Mouse (Mus musculus): ENCODE measurements around the gene Pdk2. TPM values are rescaled to one million over a fixed set of nuclear protein-coding genes. Genes with fewer than 3 reads are reported as not detected.

The Pdk2 gene
- polyA plus RNA-seq, 1 experiment from 2014 or later: 94.7 TPM

- H3K36me3 ChIP-seq (ENCODE audit: insufficient read depth, low read length): peaks cover 26% of the 10 kb centered on the region
- 0 out of 2 replicates have a peak overlapping the region, but pooled peaks have one; percentile 23 for H3K9ac ChIP-seq (ENCODE audit: low read depth, low read length)
- H3K4me1 ChIP-seq (replicated peaks; ENCODE audit: insufficient read depth, low read length): peaks cover 20% of the 10 kb centered on the region
- 82% methylated on average over 12 of the region's 12 CpGs for WGBS
- no peak overlapping the region for H3K4me2 ChIP-seq (ENCODE audit: low read length)
- no peaks in the 10 kb centered on the region for H3K27me3 ChIP-seq (ENCODE audit: insufficient read depth, low read length)
- H3K27ac ChIP-seq: no peak overlapping the region
- no peak overlapping the region for H3K4me3 ChIP-seq (replicated peaks; ENCODE audit: low read depth, low read length)
- TF ChIP-seq CTCF (IDR thresholded peaks at IDR 0.05; ENCODE audit: low read depth): no peak
- ATAC-seq (replicated peaks; ENCODE audit: low FRiP score, low read depth): no peak
- no peak for DNase-seq (ENCODE audit: low spot score)
- H3K9me3 ChIP-seq (replicated peaks; ENCODE audit: low read length): no peaks in the 10 kb centered on the region
These were observed 36.8 kb downstream of the Pdk2 start for GRCm38 (mm10) chr11:95004136-95004936.

GRCm38 (mm10) chr11:95002705-95003104, 38.4 kb downstream of the Pdk2 start:
- H3K9ac ChIP-seq (ENCODE audit: low read depth, low read length): no peak overlapping the region
- peaks cover 40% of the 10 kb centered on the region for H3K36me3 ChIP-seq (ENCODE audit: insufficient read depth, low read length)
- no peaks in the 10 kb centered on the region for H3K27me3 ChIP-seq (ENCODE audit: insufficient read depth, low read length)
- no peak for TF ChIP-seq CTCF (IDR thresholded peaks at IDR 0.05; ENCODE audit: low read depth)
- WGBS: 96% methylated on average over 8 of the region's 8 CpGs
- H3K27ac ChIP-seq: no peak overlapping the region
- H3K4me2 ChIP-seq (ENCODE audit: low read length): no peak overlapping the region
- peaks cover 9% of the 10 kb centered on the region; the same call in 1 of the 2 replicates for H3K4me1 ChIP-seq (replicated peaks; ENCODE audit: insufficient read depth, low read length)
- H3K4me3 ChIP-seq (replicated peaks; ENCODE audit: low read depth, low read length): no peak overlapping the region
- no peak for DNase-seq (ENCODE audit: low spot score)
- ATAC-seq (replicated peaks; ENCODE audit: low FRiP score, low read depth): no peak
- no peaks in the 10 kb centered on the region for H3K9me3 ChIP-seq (replicated peaks; ENCODE audit: low read length)

GRCm38 (mm10) chr11:95001584-95002347, 39.4 kb downstream of the Pdk2 start:
- Histone ChIP-seq H3K4me3 (replicated peaks; ENCODE audit: low read depth, low read length) (no peak overlapping the region), H3K4me1 (replicated peaks; ENCODE audit: insufficient read depth, low read length) (peaks cover 9% of the 10 kb centered on the region; the same call in 1 of the 2 replicates), H3K4me2 (ENCODE audit: low read length) (no peak overlapping the region), H3K27ac (no peak overlapping the region), H3K27me3 (ENCODE audit: insufficient read depth, low read length) (no peaks in the 10 kb centered on the region), H3K36me3 (ENCODE audit: insufficient read depth, low read length) (peaks cover 45% of the 10 kb centered on the region), H3K9me3 (replicated peaks; ENCODE audit: low read length) (no peaks in the 10 kb centered on the region), H3K9ac (ENCODE audit: low read depth, low read length) (no peak overlapping the region)
- no peak for TF ChIP-seq CTCF (IDR thresholded peaks at IDR 0.05; ENCODE audit: low read depth)
- DNase-seq (ENCODE audit: low spot score) (no peak), ATAC-seq (replicated peaks; ENCODE audit: low FRiP score, low read depth) (no peak)
- 86% methylated on average over 21 of the region's 21 CpGs for WGBS

GRCm38 (mm10) chr11:95001058-95001457, 40.1 kb downstream of the Pdk2 start:
- peaks cover 6% of the 10 kb centered on the region; the same call in 1 of the 2 replicates for H3K4me1 ChIP-seq (replicated peaks; ENCODE audit: insufficient read depth, low read length)
- H3K4me2 ChIP-seq (ENCODE audit: low read length): no peak overlapping the region
- H3K4me3 ChIP-seq (replicated peaks; ENCODE audit: low read depth, low read length): no peak overlapping the region
- ATAC-seq (replicated peaks; ENCODE audit: low FRiP score, low read depth) (peak; percentile 40; the same call in 1 of the 2 replicates), DNase-seq (ENCODE audit: low spot score) (peak; percentile 91)
- H3K36me3 ChIP-seq (ENCODE audit: insufficient read depth, low read length): peaks cover 52% of the 10 kb centered on the region
- no peak overlapping the region for H3K9ac ChIP-seq (ENCODE audit: low read depth, low read length)
- H3K9me3 ChIP-seq (replicated peaks; ENCODE audit: low read length): no peaks in the 10 kb centered on the region
- under 1% methylated on average over 8 of the region's 8 CpGs for WGBS
- no peaks in the 10 kb centered on the region for H3K27me3 ChIP-seq (ENCODE audit: insufficient read depth, low read length)
- peak overlapping the region; percentile 68 for H3K27ac ChIP-seq
- peak; percentile 93 for TF ChIP-seq CTCF (IDR thresholded peaks at IDR 0.05; ENCODE audit: low read depth)

- TF ChIP-seq CTCF (IDR thresholded peaks at IDR 0.05; ENCODE audit: low read depth): no peak
- Histone ChIP-seq H3K27ac (peak overlapping the region; percentile 68), H3K4me1 (replicated peaks; ENCODE audit: insufficient read depth, low read length) (peaks cover 11% of the 10 kb centered on the region; the same call in 1 of the 2 replicates), H3K36me3 (ENCODE audit: insufficient read depth, low read length) (peaks cover 52% of the 10 kb centered on the region), H3K9ac (ENCODE audit: low read depth, low read length) (no peak overlapping the region), H3K27me3 (ENCODE audit: insufficient read depth, low read length) (no peaks in the 10 kb centered on the region), H3K4me2 (ENCODE audit: low read length) (no peak overlapping the region), H3K9me3 (replicated peaks; ENCODE audit: low read length) (no peaks in the 10 kb centered on the region), H3K4me3 (replicated peaks; ENCODE audit: low read depth, low read length) (no peak overlapping the region)
- peak; percentile 23; the same call in 1 of the 2 replicates for ATAC-seq (replicated peaks; ENCODE audit: low FRiP score, low read depth)
- DNase-seq (ENCODE audit: low spot score): no peak
- WGBS: 32% methylated on average over 4 of the region's 4 CpGs
These were observed 40.6 kb downstream of the Pdk2 start for GRCm38 (mm10) chr11:95000548-95000947.

- ATAC-seq (replicated peaks; ENCODE audit: low FRiP score, low read depth) (no peak), DNase-seq (ENCODE audit: low spot score) (no peak)
- H3K36me3 ChIP-seq (ENCODE audit: insufficient read depth, low read length): peaks cover 52% of the 10 kb centered on the region
- H3K4me2 ChIP-seq (ENCODE audit: low read length): no peak overlapping the region
- no peaks in the 10 kb centered on the region for H3K9me3 ChIP-seq (replicated peaks; ENCODE audit: low read length)
- peaks cover 13% of the 10 kb centered on the region for H3K4me1 ChIP-seq (replicated peaks; ENCODE audit: insufficient read depth, low read length)
- no peaks in the 10 kb centered on the region for H3K27me3 ChIP-seq (ENCODE audit: insufficient read depth, low read length)
- 56% methylated on average over 8 of the region's 8 CpGs for WGBS
- H3K27ac ChIP-seq: peak overlapping the region; percentile 55
- no peak for TF ChIP-seq CTCF (IDR thresholded peaks at IDR 0.05; ENCODE audit: low read depth)
- H3K9ac ChIP-seq (ENCODE audit: low read depth, low read length): no peak overlapping the region
- H3K4me3 ChIP-seq (replicated peaks; ENCODE audit: low read depth, low read length): no peak overlapping the region
These were observed 41.0 kb downstream of the Pdk2 start for GRCm38 (mm10) chr11:95000128-95000527.

Measured in kidney, postnatal 0 days (tissue).